Mouse (Mus musculus) CH12F3 (cell line): ENCODE data around the gene Hdac1.

Source experiments
- in situ Hi-C: fragments of 300-500 bp; cut with MboI; formaldehyde crosslinking; loops from 2 replicates; pipeline ENCODE4 v1.14.3; 2020; ENCODE audit warnings: low sequenced_read_pairs

Hdac1 gene

DNA sequence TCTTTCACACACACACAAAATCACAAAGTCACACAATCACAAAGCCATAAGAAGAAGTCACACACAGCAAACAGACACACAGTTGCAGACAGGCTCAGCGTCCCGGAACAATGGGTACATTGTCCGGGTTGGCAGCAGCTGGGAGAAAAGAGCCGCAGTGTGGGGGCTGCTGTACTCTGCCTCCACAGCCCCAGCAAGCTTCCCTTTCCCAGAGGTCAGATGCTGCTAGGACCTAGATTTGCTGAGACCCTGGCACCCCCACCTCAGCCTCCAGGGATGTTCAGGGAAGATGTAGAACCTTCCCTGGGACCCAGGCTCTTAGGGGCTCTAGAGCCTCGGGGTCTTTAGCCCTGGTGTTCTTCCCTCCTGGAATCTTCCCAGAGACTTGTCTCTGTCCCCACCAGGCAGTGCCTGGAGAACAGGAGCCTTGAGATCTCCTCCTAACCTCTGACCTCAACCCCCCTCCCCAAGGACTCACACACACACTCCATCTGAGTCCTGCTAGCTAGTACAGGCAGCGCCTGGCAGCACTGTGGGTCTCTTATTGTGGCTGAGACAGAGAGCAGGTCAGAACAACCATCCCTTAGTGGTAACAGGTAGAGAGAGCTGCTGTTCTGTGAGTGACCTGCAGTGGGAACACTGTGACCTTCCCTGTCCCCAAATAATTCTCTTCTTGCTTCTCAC, 31.0 kb downstream of the Hdac1 start:
- in situ Hi-C loops, result no loop called here

GRCm38 (mm10) chr4:129510723-129511412, 31.6 kb downstream of the Hdac1 start:
- in situ Hi-C loops, result no loop called here

- in situ Hi-C loops, result no loop called here
These were observed 32.9 kb downstream of the Hdac1 start for GRCm38 (mm10) chr4:129509650-129510049.

- in situ Hi-C loops, result no loop called here
These were observed 33.5 kb downstream of the Hdac1 start for GRCm38 (mm10) chr4:129508834-129509600.

GRCm38 (mm10) chr4:129508237-129508515, 34.3 kb downstream of the Hdac1 start:
- in situ Hi-C loops, result no loop called here

- in situ Hi-C loops, result no loop called here
These were observed 34.9 kb downstream of the Hdac1 start for GRCm38 (mm10) chr4:129507434-129508236.

DNA sequence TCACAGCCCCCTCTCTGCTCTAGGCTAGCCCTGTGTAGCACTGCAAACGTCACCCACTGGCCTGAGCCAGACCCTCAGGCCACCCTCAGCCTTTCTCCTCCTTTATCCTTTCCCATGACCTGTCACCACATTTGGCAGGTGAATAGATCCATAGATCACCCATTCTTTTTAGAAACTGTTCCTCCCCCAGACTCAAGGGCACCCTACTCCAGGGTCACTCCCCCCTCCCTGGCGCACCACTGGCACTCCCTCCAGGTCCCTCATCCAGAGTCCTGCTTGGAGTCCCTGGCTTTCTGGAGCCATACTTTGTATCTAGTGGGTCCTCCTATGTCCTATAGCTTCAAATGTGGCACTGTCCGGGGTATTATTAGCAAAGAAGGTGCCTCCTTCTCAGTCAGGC, 37.0 kb downstream of the Hdac1 start:
- in situ Hi-C loops, result no loop called here

DNA sequence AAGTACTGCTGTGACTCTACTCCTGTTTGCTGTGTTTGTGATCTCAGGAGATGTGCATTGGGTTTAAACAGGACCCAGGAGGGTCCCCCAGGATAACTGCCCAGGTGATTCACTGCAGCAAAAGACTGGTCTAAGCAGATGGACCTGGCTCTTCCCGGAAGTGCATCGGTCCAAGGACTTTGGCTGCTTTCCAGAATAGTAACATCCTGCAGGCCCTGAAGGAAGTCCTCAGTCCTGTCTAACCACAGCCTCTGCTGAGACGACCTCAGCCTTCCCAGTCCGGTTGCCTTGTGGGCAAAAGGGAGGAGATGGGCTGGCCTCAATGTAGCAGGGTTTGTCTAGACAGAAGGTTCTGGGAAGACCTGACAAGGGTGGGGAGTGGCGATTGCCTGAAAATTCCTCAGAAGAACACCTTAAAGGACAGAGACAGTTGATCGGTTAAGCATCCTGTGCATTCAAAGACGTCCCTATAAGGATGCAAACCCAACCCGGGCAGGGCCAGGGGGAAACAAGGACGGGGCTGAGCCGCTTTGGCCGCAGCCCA, 39.5 kb downstream of the Hdac1 start:
- in situ Hi-C loops, result no loop called here

GRCm38 (mm10) chr4:129502327-129502888, 40.1 kb downstream of the Hdac1 start:
- in situ Hi-C loops, result no loop called here

DNA sequence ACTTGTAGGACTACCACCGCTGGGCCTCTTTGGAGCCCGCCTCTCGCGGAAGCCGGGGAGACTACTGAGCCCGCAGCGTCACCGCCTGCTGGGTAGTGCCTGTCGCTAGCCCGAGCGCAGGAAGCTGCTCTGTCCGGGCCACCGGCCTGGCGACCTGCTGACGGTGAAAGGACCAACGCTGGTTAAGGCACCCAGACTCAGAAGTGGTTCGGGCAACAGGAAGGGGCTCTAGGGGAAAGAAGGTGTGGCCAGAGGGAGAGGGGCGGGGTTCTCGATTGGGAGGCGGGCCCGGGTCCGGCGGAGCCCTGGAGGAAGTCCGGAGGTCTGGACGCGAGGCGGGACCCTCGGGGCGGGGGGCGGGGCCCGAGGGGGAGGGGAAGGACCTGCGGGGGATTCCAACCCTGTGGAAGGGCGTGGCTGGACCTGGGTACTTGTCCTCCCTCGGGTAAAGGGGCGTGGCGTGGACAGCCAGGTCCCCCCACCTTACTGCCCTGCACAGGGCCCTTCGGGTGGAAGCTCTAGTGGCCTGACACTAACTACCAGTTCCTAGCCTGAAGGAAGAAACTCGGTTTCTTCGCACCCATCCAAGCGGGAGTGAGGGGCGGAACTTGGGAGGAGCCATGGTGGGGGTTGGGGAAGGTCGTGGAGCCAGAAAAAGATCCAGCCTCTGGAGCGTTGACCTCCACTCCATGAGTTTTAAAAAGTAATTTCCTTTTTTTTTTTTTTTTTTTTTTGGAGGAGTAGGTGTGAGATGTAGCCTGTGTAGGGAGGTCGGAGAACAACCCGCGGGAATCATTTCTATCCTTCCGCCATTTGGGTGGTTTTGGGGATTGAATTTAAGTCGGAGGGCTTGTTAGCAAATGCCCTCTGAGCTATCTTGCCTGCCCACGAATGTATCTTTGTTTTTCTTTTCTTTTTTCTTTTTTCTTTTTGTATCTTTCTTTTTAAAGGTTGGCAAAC, 41.6 kb downstream of the Hdac1 start:
- in situ Hi-C loops, result no loop called here

DNA sequence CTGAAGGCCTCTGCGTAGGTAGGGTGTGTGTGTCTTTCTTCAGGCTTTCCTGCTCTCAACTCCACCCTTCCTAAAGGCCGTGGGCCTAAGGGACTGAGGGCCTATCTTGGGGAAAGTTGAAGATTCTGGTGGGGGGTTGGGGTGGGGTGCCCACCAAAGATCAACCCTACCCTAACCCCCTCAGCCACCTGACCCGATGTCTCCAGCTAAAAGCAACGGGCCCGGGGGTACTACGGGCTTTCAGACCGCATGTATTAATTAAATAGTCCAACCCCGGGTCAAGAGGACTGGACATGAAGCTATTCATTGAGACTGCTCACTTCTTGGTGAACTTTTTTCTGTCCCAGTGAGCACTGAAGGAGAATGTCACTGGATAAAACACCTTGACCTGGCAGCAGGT, 42.5 kb downstream of the Hdac1 start:
- in situ Hi-C loops, result no loop called here

DNA sequence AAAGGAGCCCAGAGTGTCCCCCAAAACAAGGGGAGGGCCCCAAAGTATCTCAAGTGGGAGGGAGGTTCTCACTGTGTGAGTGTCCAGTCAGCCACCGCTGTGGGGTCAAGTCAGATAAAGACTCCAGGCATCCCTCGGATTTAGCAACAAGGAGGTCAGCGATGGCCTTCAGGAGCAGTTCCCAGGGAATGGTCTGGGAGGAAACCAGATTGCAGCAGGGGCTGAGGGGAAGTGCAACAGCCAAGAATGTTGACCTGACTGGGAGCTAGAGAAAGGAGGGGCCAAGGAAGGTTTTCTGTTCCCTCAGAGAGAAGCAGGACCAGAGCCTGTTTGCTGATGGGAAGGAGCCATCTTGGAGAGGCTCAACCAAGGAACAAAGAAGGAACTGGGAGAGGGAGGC, 43.6 kb downstream of the Hdac1 start:
- in situ Hi-C loops, result no loop called here

DNA sequence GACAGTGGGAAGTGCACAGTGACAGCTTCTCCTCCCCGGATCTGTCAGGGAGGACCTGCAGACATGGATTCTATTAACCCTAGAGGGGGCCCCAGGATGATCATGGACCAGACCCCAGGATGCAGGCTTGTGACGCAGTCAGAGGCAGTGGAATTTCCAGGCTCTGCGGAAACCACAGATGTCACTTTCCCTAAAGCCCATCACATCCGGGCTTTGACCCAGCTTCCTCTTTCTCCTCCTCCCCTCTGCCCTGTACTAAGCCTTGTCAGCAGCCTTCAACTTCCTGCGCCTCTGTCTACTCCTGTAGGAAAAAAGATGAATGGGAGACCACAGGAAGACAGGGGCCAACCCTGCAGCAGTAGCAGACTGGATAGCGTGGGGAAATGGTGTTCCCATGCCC, 45.9 kb downstream of the Hdac1 start:
- in situ Hi-C loops, result no loop called here

DNA sequence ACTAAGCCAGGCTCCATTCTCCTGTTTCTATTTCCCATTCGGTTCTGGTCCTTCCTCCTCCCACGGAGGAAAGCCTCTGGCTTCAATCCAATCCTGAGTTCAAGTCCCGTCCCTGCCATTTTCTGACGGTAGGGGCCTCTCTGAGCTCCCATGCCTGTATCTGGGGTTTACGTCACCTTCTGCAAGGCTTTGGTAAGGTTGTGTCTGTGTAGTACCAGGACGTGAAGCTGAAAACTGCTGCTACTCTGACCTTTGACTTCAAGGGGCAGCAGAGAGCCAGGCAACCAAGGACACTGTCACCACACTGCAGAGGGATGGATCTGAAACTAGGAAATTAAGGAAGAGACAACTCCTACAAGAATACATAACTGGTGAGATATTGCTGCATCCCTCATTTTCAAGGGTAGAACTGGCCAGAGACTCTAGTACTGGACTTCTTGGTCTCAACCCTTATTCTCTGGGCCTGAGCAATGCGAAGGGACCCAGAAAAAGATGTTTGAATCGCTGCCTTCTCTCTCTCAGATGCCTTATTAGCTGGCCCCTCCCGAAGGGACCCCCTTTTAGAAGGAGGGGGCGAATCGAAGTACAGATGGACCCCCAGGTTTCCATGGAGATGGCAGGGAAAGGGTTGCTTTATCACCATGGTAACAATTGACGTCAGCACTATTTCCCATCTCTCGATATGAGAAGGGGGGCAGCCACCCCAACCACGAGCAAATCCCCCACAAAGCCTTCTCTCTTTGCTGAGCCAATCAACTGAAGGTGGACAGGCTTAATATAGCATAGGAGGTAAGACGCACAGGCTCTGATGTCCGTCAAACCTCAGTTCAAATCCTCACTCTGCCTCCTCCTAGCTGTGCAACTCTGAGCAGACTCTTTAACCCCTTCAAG, 46.6 kb downstream of the Hdac1 start:
- in situ Hi-C loops, result no loop called here

DNA sequence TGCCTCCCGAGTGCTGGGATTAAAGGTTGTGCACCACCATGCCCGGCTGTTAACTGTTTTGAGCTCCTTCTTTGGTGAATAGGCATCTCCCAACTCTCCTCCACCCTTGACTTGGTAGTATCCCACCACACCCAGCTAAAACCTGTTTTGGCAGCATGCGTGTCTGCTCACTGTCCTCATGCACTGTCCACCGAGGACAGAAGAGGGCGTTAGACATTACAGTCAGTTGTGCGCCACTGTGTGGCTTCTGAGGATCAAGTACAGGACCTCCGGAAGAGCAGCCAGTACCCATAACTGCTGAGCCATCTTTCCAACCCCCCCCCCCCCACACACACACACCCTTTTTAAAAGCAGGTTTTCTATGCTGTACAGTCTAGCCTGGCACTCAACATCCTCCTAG, 47.8 kb downstream of the Hdac1 start:
- in situ Hi-C loops, result no loop called here

- in situ Hi-C loops, result no loop called here
These were observed 51.3 kb downstream of the Hdac1 start, which contains the start of the genes Tssk3 and Fam229a for GRCm38 (mm10) chr4:129490972-129491880. TSS of gene Tssk3 (minus strand) at chr4:129491022. TSS of gene Fam229a (plus strand) at chr4:129491190.

DNA sequence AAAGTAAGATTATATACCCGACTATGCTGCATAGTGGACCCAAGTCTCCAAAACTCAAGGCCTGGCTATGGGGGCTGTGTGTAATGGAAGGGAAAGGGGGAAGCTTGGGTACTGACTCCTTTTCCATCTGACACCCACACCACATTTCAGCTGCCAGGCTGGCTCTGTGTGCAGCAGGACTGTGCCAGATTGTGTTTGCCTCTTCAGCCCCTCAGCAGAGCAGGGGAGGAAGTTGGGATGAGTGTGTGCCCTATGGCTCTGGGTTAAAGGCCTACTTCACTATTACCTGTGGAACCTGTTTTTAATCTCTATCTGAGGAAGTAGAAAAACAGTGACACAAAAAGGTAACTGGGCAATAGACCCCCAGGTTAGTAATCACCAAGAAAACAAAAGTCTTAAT, 61.4 kb downstream of the Hdac1 start:
- in situ Hi-C loops, result no loop called here
